Mouse (Mus musculus) heart, embryonic 11.5 days (tissue): ENCODE data around the gene Rybp. TPM values are rescaled to one million over a fixed set of nuclear protein-coding genes. Genes with fewer than 3 reads are reported as not detected.

ENCODE experiments used
- ATAC-seq: fragments of 200-750 bp; cut with Nextera tagmentation; replicated peaks from 2 replicates; pipeline ENCODE4 v1.8.0; 2017; ENCODE audit warnings: moderate library complexity; ENCODE audit not compliant: insufficient number of reproducible peaks, low FRiP score, low TSS enrichment
- H3K27ac ChIP-seq: fragments of 300-500 bp; sonication (generic); 2 replicates; pipeline ENCODE4 v1.5.1; 2014; ENCODE audit warnings: mild to moderate bottlenecking, low read depth, low read length
- H3K27me3 ChIP-seq: fragments of 300-500 bp; sonication (generic); 2 replicates; pipeline ENCODE4 v1.6.1; 2014; ENCODE audit warnings: mild to moderate bottlenecking, low read length, mixed read lengths; ENCODE audit not compliant: control insufficient read depth, insufficient read depth
- H3K36me3 ChIP-seq: fragments of 300-500 bp; sonication (generic); 2 replicates; pipeline ENCODE4 v1.6.1; 2014; ENCODE audit warnings: mild to moderate bottlenecking, low read length, moderate library complexity, mixed read lengths; ENCODE audit not compliant: control insufficient read depth, insufficient read depth
- H3K4me1 ChIP-seq: fragments of 300-500 bp; sonication (generic); 2 replicates; pipeline ENCODE4 v1.6.1; 2014; ENCODE audit warnings: low read length; ENCODE audit not compliant: control insufficient read depth, insufficient read depth
- H3K4me2 ChIP-seq: fragments of 300-500 bp; sonication (generic); 2 replicates; pipeline ENCODE4 v1.6.1; 2014; ENCODE audit warnings: mild to moderate bottlenecking, moderate library complexity
- H3K4me3 ChIP-seq: fragments of 300-500 bp; sonication (generic); 2 replicates; pipeline ENCODE4 v1.5.1; 2014; ENCODE audit warnings: low read depth, low read length
- H3K9ac ChIP-seq: fragments of 300-500 bp; sonication (generic); 2 replicates; pipeline ENCODE4 v1.6.1; 2014; ENCODE audit warnings: mild to moderate bottlenecking, low read depth, low read length, moderate library complexity
- H3K9me3 ChIP-seq: fragments of 300-500 bp; sonication (generic); replicated peaks from 2 replicates; pipeline ENCODE4 v1.6.1; 2016; ENCODE audit warnings: low read length; ENCODE audit not compliant: control insufficient read depth
- WGBS: fragments of 180-500 bp; shearing (Covaris S2); extraction: QIAGEN DNeasy Blood & Tissue Kit; methylation state at CpG from one replicate; pipeline ENCODE4 v1.1.7; 2014; ENCODE audit not compliant: insufficient replicate concordance; 5-methylcytosine and 5-hydroxymethylcytosine counted together
- polyA plus RNA-seq: library from polyadenylated mRNA; unstranded; fragments of >200 nt; fragmentation: Nextera tagmentation; extraction: Ambion mirVana; gene quantifications from 2 replicates; pipeline ENCODE4 v1.2.1, GENCODE M21; 2014

Gene Rybp
- polyA plus RNA-seq, 1 experiment from 2014 or later, result 8.8 TPM

DNA sequence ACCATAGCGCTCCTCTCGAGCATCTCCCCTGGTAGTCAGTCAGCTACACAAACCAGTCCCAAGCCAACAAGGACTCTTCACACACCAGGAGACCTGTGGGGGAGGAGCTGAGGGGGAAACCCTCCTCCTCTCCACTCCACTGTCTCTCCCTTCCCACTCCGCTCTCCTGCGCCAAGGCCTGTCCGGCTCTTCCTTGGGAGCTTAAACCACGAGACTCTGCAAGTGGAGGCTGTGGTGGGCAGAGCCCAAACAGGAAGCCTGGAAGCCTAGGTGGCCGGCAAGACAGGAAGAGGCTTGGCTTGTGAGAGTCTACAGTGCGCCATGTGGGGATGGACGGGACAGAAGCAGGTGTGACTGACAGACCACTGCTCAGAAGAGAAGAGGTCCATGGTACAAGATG, 73.7 kb downstream of the Rybp start:
- H3K27ac ChIP-seq, result no peak overlapping the region
- H3K27me3 ChIP-seq, result no peaks in the 10 kb centered on the region
- no peak for ATAC-seq
- 49% methylated on average over 9 of the region's 9 CpGs for WGBS
- no peak overlapping the region; the same call in 1 of the 2 replicates for H3K4me2 ChIP-seq
- peak overlapping the region; percentile 18; the same call in 1 of the 2 replicates for H3K9ac ChIP-seq
- no peaks in the 10 kb centered on the region for H3K9me3 ChIP-seq
- H3K4me3 ChIP-seq, result no peak overlapping the region
- no peaks in the 10 kb centered on the region for H3K36me3 ChIP-seq
- H3K4me1 ChIP-seq, result peaks cover 43% of the 10 kb centered on the region

DNA sequence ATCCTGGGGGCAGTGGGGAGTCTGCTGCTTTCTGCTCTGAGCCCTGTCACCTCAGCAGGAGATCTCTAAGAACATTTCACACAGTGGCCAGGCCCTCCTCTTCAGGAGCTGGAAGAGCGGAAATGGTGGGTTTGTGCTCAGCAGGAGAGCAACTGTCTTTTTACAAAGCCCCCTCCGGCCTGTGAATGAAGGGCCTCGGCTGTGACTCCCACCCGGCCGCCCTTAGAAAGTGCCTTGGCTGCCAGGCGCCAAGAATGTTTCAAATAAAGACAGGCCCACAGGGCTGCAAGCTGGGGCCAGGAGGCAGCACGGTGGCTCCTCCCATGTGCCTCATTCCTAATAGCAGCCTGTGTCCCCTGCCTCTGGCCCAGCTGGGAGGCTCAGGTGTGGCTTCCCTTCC, 74.5 kb downstream of the Rybp start:
- no peak for ATAC-seq
- Histone ChIP-seq H3K9ac (no peak overlapping the region), H3K9me3 (no peaks in the 10 kb centered on the region), H3K4me2 (no peak overlapping the region), H3K27me3 (no peaks in the 10 kb centered on the region), H3K36me3 (no peaks in the 10 kb centered on the region), H3K4me3 (no peak overlapping the region), H3K4me1 (peaks cover 35% of the 10 kb centered on the region), H3K27ac (no peak overlapping the region)
- 19% methylated on average over 7 of the region's 7 CpGs for WGBS

DNA sequence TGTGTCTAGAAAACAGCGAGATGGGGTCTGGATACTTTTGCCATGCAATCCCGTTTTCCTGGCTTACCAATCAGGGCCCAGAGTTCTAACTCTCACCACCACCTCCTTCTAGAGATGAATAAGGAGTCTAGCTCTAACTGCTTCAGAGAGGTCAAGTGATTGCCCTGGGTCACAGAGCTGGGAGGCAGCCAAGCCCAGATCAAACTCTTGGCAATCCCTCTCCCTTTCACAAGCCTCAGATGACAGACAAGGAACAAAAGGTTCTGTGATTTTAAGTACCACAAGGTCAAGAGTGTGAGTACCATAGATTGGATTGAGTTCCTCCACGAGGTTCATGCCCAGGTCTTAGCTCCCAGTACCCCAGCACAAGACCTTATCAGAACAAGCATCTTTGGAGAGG, 75.6 kb downstream of the Rybp start:
- 60% methylated on average over 3 of the region's 3 CpGs for WGBS
- Histone ChIP-seq H3K4me1 (peaks cover 44% of the 10 kb centered on the region), H3K9ac (no peak overlapping the region), H3K4me2 (no peak overlapping the region), H3K27me3 (no peaks in the 10 kb centered on the region), H3K27ac (no peak overlapping the region), H3K36me3 (no peaks in the 10 kb centered on the region), H3K4me3 (no peak overlapping the region), H3K9me3 (no peaks in the 10 kb centered on the region)
- ATAC-seq, result no peak

DNA sequence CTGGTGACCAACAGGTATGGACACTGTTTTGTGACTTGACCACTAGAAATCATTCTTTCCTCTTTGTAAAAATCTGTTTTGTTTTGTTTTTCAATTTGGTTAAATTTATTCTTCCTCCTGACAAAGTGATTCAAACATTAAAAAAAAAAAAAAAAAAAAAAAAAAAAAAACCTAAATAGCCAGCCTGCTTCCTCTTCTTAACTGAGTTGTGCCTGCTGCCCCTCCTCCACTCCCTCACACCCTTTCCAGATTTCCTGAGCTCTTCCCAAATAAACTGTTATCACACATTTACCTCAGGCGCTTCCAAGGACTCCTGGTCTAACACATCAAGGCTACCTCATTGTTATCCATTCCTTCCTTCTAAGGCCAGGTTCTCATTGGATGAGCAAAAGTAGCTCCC, 76.8 kb downstream of the Rybp start:
- Histone ChIP-seq H3K36me3 (no peaks in the 10 kb centered on the region), H3K27me3 (no peaks in the 10 kb centered on the region), H3K4me2 (no peak overlapping the region), H3K4me1 (peaks cover 43% of the 10 kb centered on the region), H3K9ac (no peak overlapping the region), H3K4me3 (no peak overlapping the region), H3K9me3 (no peaks in the 10 kb centered on the region), H3K27ac (no peak overlapping the region)
- ATAC-seq, result no peak
- 57% methylated on average over 1 of the region's 1 CpGs for WGBS

DNA sequence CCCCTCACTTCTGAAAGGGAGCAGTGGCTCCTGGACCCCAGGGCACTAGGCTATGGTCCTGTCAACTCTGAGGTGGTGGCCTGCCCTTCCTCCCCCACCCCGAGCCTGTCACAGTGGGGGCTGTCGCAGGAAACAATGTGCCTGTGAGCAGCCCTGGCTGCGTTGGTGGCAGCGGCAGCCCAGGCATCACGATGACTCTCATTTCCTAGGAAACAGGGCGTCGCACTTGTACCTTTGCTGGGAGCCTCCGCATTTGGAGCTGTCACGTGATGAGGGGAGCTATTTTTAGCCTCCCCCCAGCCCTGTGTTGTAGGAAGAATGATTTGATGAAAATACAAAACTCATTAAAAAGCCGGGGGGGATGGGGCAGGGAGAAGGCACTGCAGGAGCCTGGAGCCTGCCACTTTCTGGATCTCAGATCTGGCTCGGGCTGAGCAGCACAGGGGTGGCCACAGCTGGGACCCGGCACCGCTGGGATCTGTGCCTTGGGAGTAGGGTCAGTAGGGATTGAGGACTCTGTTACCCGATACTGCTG, 80.5 kb downstream of the Rybp start:
- no peaks in the 10 kb centered on the region for H3K36me3 ChIP-seq
- no peaks in the 10 kb centered on the region for H3K27me3 ChIP-seq
- peak overlapping the region; percentile 59 for H3K9ac ChIP-seq
- peak overlapping the region; percentile 21; the same call in 1 of the 2 replicates for H3K4me3 ChIP-seq
- WGBS, result 3% methylated on average over 14 of the region's 14 CpGs
- H3K4me1 ChIP-seq, result peaks cover 29% of the 10 kb centered on the region
- 0 out of 2 replicates have a peak, but pooled peaks have one; percentile 53 for ATAC-seq
- peak overlapping the region; percentile 54 for H3K4me2 ChIP-seq
- 0 out of 2 replicates have a peak overlapping the region, but pooled peaks have one; percentile 54 for H3K27ac ChIP-seq
- H3K9me3 ChIP-seq, result no peaks in the 10 kb centered on the region

DNA sequence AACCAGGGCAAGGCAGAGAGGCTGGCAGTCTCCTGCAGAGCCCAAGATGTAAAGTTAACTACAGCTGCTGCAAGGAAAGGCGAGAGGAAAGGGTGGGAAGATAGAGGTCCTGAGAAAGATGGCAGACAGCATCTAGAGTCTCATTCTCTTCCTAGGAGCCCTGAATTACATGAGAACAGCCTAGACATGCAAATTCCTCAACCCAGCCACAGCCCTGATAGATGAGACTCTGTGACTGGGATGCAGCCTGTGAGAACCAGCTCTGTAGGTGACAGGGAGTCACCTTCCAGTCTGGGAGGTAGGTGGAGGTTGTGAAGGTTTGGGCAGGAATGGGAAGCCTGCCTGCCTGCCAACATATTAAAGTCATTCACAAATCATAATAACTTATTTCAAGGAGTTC, 81.0 kb downstream of the Rybp start:
- Histone ChIP-seq H3K4me1 (peaks cover 29% of the 10 kb centered on the region), H3K9ac (no peak overlapping the region), H3K36me3 (no peaks in the 10 kb centered on the region), H3K9me3 (no peaks in the 10 kb centered on the region), H3K27ac (no peak overlapping the region), H3K4me2 (no peak overlapping the region), H3K27me3 (no peaks in the 10 kb centered on the region), H3K4me3 (no peak overlapping the region)
- 63% methylated on average over 1 of the region's 1 CpGs for WGBS
- no peak for ATAC-seq

DNA sequence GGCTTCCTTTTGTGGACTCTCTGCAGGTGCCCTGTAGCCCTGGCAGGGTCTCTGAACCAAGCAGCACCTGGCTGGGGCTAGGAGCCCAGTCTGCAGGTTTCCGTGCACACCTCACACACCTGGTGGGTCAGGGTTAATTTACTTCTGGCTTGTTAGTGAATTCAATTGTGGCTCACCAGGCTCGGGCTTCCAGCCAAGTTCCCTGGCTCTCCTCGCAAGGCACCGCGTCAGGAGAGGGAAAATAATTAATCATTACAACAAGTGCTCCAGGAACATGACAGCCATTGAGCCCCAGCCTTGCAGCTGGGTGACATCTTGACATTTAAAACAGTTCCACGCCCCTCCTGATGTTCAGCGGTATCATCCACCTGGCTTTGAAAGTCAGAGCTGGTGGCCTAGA, 82.8 kb downstream of the Rybp start:
- Histone ChIP-seq H3K27me3 (no peaks in the 10 kb centered on the region), H3K4me2 (no peak overlapping the region), H3K4me3 (no peak overlapping the region), H3K4me1 (peaks cover 29% of the 10 kb centered on the region), H3K9ac (no peak overlapping the region), H3K9me3 (no peaks in the 10 kb centered on the region), H3K27ac (no peak overlapping the region), H3K36me3 (no peaks in the 10 kb centered on the region)
- WGBS, result 63% methylated on average over 7 of the region's 7 CpGs
- ATAC-seq, result no peak

DNA sequence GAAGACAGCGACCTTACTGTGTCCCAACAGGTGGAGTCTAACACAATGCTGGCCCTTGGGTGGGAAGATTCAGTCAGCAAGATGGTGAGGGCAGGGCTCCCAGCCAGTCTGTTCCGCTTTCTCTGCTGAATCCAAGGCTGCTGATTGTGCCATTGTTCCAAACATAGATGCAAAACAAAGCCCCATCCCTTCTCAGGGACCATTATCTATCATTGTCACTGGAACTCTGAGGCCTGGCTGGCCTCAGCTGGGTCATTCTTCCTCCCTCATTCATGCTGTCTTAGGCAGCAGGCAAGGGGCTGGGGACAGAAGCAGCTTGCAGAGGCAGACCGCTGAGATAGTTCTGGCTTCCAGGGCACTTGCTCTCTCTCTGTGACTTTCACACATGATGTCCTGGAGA, 83.8 kb downstream of the Rybp start:
- Histone ChIP-seq H3K36me3 (no peaks in the 10 kb centered on the region), H3K4me2 (no peak overlapping the region), H3K9me3 (no peaks in the 10 kb centered on the region), H3K4me3 (no peak overlapping the region), H3K27me3 (no peaks in the 10 kb centered on the region), H3K9ac (no peak overlapping the region), H3K4me1 (peaks cover 29% of the 10 kb centered on the region), H3K27ac (peak overlapping the region; percentile 36; the same call in 1 of the 2 replicates)
- no peak for ATAC-seq
- WGBS, result 31% methylated on average over 3 of the region's 3 CpGs

DNA sequence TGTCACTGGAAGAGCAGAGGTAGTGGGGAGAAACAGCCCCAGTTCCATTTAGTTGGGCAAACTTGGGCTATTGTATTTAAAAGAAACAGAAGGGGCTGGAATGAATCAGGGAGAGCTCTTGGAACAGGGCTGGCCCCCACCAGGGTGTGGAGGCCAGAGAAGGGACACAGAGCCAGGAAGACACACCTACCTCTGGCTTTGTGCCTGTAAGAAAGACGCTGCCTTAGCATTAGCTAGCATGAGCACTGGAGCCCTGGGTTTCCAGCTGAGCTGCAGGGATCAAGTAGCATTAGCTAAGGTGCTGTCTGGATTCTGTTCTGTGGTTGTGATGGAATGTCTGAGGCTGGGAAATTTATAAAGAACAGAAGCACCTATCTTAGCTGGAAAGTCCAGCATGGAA, 85.2 kb downstream of the Rybp start:
- ATAC-seq, result no peak
- H3K4me1 ChIP-seq, result peaks cover 29% of the 10 kb centered on the region
- no peaks in the 10 kb centered on the region for H3K36me3 ChIP-seq
- no peaks in the 10 kb centered on the region for H3K27me3 ChIP-seq
- H3K4me3 ChIP-seq, result no peak overlapping the region
- H3K9ac ChIP-seq, result no peak overlapping the region
- no peak overlapping the region for H3K4me2 ChIP-seq
- H3K9me3 ChIP-seq, result no peaks in the 10 kb centered on the region
- H3K27ac ChIP-seq, result no peak overlapping the region
- WGBS, result 73% methylated on average over 1 of the region's 1 CpGs
